ENCODE assay signal across 7 mouse cellular contexts in genomic region chr2:127655419-127655818, GRCm38 (mm10). TPM values are rescaled to one million over a fixed set of nuclear protein-coding genes. Genes with fewer than 3 reads are reported as not detected.
DNase-seq lines count a peak whose midpoint lies in the region; ATAC-seq and TF ChIP-seq lines count a peak whose summit lies in the region.

No protein-coding gene starts in this region.

- H3K27ac ChIP-seq in liver, adult 2 months (replicated peaks; ENCODE audit: insufficient read depth, low read depth, low read length): no peak overlapping the region
- no peak overlapping the region for H3K27ac ChIP-seq in liver, postnatal 0 days (ENCODE audit: low read depth)
- H3K27ac ChIP-seq in heart, postnatal 0 days (ENCODE audit: low read depth): no peak overlapping the region
- no peak overlapping the region for H3K27ac ChIP-seq in limb, embryonic 10.5 days
- H3K27ac ChIP-seq in stomach, embryonic 16.5 days (ENCODE audit: low read length): peak overlapping the region; percentile 55

- no peak for TF ChIP-seq EP300 in liver, postnatal 0 days (IDR thresholded peaks at IDR 0.05; ENCODE audit: low read depth)
- TF ChIP-seq EP300 in heart, postnatal 0 days (IDR thresholded peaks at IDR 0.05; ENCODE audit: low read depth): no peak

- 0 out of 2 replicates have a peak overlapping the region, but pooled peaks have one; percentile 5 for H3K4me3 ChIP-seq in liver, adult 2 months (ENCODE audit: insufficient read depth, low read depth, low read length)
- no peak overlapping the region for H3K4me3 ChIP-seq in liver, postnatal 0 days (ENCODE audit: low read depth, low read length)
- H3K4me3 ChIP-seq in heart, postnatal 0 days (ENCODE audit: low read depth, low read length): peak overlapping the region; percentile 51
- H3K4me3 ChIP-seq in limb, embryonic 10.5 days: peak overlapping the region; percentile 49
- H3K4me3 ChIP-seq in stomach, embryonic 16.5 days (replicated peaks; ENCODE audit: low read length): peak overlapping the region; percentile 47

- H3K4me1 ChIP-seq in liver, adult 2 months (ENCODE audit: control insufficient read depth, insufficient read depth, low read length): peaks cover 6% of the 10 kb centered on the region
- H3K4me1 ChIP-seq in liver, postnatal 0 days (ENCODE audit: insufficient read depth): peaks cover 5% of the 10 kb centered on the region; the same call in 1 of the 2 replicates
- H3K4me1 ChIP-seq in heart, postnatal 0 days (ENCODE audit: control insufficient read depth, insufficient read depth): 0 out of 2 replicates have a peak, but pooled peaks cover 6% of the 10 kb centered on the region
- peaks cover 14% of the 10 kb centered on the region for H3K4me1 ChIP-seq in limb, embryonic 10.5 days
- no peaks in the 10 kb centered on the region for H3K4me1 ChIP-seq in stomach, embryonic 16.5 days (ENCODE audit: control insufficient read depth, insufficient read depth, low read length)

- DNase-seq in liver, adult 2 months (ENCODE audit: extremely low read depth, low read depth, low spot score): no peak
- no peak for DNase-seq in liver, postnatal 0 days
- DNase-seq in heart, postnatal 0 days (ENCODE audit: low spot score): no peak
- peak; percentile 33 for DNase-seq in limb, embryonic 10.5 days (ENCODE audit: low spot score)
- no peak for DNase-seq in urinary bladder, postnatal 14 days (ENCODE audit: low spot score)
- DNase-seq in ovary, postnatal 14 days (ENCODE audit: low spot score): no peak

- H3K9me3 ChIP-seq in liver, postnatal 0 days (ENCODE audit: low read length): no peaks in the 10 kb centered on the region
- H3K9me3 ChIP-seq in heart, postnatal 0 days (replicated peaks; ENCODE audit: control insufficient read depth, low read length): no peaks in the 10 kb centered on the region
- no peaks in the 10 kb centered on the region for H3K9me3 ChIP-seq in limb, embryonic 10.5 days (replicated peaks)
- no peaks in the 10 kb centered on the region for H3K9me3 ChIP-seq in stomach, embryonic 16.5 days (replicated peaks; ENCODE audit: control insufficient read depth, low read length)

- ATAC-seq in liver, postnatal 0 days: no peak
- ATAC-seq in heart, postnatal 0 days (ENCODE audit: insufficient read depth, low read depth): no peak
- ATAC-seq in stomach, embryonic 16.5 days (ENCODE audit: insufficient read depth, low FRiP score): no peak

- no peak overlapping the region for H3K9ac ChIP-seq in liver, adult 2 months (ENCODE audit: low read depth, low read length)
- no peak overlapping the region for H3K9ac ChIP-seq in liver, postnatal 0 days (replicated peaks)
- no peak overlapping the region for H3K9ac ChIP-seq in heart, postnatal 0 days (replicated peaks; ENCODE audit: low read depth, low read length)
- peak overlapping the region; percentile 64; the same call in 1 of the 2 replicates for H3K9ac ChIP-seq in stomach, embryonic 16.5 days (ENCODE audit: low read length)

- WGBS in liver, adult 2 months: 8% methylated on average over 9 of the region's 9 CpGs
- 8% methylated on average over 9 of the region's 9 CpGs for WGBS in liver, postnatal 0 days (ENCODE audit: insufficient replicate concordance)
- WGBS in heart, postnatal 0 days: 16% methylated on average over 9 of the region's 9 CpGs
- 5% methylated on average over 9 of the region's 9 CpGs for WGBS in limb, embryonic 10.5 days
- WGBS in stomach, embryonic 16.5 days: 5% methylated on average over 9 of the region's 9 CpGs

- no peaks in the 10 kb centered on the region for H3K79me2 ChIP-seq in liver, adult 2 months (ENCODE audit: control insufficient read depth, insufficient read depth, low read length)

- no peak for TF ChIP-seq CTCF in liver, adult 2 months (IDR thresholded peaks at IDR 0.05; ENCODE audit: low read depth, low read length)
- TF ChIP-seq CTCF in liver, postnatal 0 days (IDR thresholded peaks at IDR 0.05; ENCODE audit: low read depth): no peak
- no peak for TF ChIP-seq CTCF in heart, postnatal 0 days (IDR thresholded peaks at IDR 0.05; ENCODE audit: low read depth)

- peaks cover 12% of the 10 kb centered on the region for H3K27me3 ChIP-seq in liver, adult 2 months (ENCODE audit: control insufficient read depth, insufficient read depth, low read length)
- peaks cover 45% of the 10 kb centered on the region for H3K27me3 ChIP-seq in liver, postnatal 0 days (ENCODE audit: insufficient read depth, low read length)
- peaks cover 54% of the 10 kb centered on the region for H3K27me3 ChIP-seq in heart, postnatal 0 days (ENCODE audit: control insufficient read depth, insufficient read depth, low read length)
- peaks cover 82% of the 10 kb centered on the region for H3K27me3 ChIP-seq in limb, embryonic 10.5 days (ENCODE audit: low read depth, poor library complexity, severe bottlenecking)
- peaks cover 38% of the 10 kb centered on the region for H3K27me3 ChIP-seq in stomach, embryonic 16.5 days (ENCODE audit: control insufficient read depth, insufficient read depth, low read length)

- H3K4me2 ChIP-seq in liver, postnatal 0 days (ENCODE audit: low read depth, low read length): no peak overlapping the region
- peak overlapping the region; percentile 82 for H3K4me2 ChIP-seq in heart, postnatal 0 days (ENCODE audit: low read depth, low read length)
- peak overlapping the region; percentile 23; the same call in 1 of the 2 replicates for H3K4me2 ChIP-seq in stomach, embryonic 16.5 days (ENCODE audit: low read depth, low read length)

- no peak for TF ChIP-seq POLR2A in liver, adult 2 months (IDR thresholded peaks at IDR 0.05; ENCODE audit: extremely low read depth, insufficient read depth, low read length)

- H3K36me3 ChIP-seq in liver, adult 2 months (ENCODE audit: control insufficient read depth, insufficient read depth, low read length): no peaks in the 10 kb centered on the region
- no peaks in the 10 kb centered on the region for H3K36me3 ChIP-seq in liver, postnatal 0 days (replicated peaks; ENCODE audit: insufficient read depth, low read length)
- no peaks in the 10 kb centered on the region for H3K36me3 ChIP-seq in heart, postnatal 0 days (replicated peaks; ENCODE audit: control insufficient read depth, insufficient read depth, low read length)
- no peaks in the 10 kb centered on the region for H3K36me3 ChIP-seq in limb, embryonic 10.5 days
- H3K36me3 ChIP-seq in stomach, embryonic 16.5 days (ENCODE audit: control insufficient read depth, insufficient read depth, low read length): no peaks in the 10 kb centered on the region

RNA-seq across cellular contexts. Expression of gene Mal, which starts 1.1 kb away (rescaled TPM):
- total RNA-seq in liver, adult 2 months (2014; rRNA removed): 0.34 and 0.65 TPM in 2 replicates
- polyA plus RNA-seq in liver, adult 2 months (2012; rRNA removed): 0.05 and 0.15 TPM in 2 replicates
- 0.23 and 0.24 TPM in 2 replicates for polyA plus RNA-seq in liver, postnatal 0 days (2015; fragmentation: Nextera tagmentation; extraction: Ambion mirVana)
- 8.2 and 11.3 TPM in 2 replicates for total RNA-seq in heart, postnatal 0 days (2014; rRNA removed; ENCODE audit: low replicate concordance)
- polyA plus RNA-seq in heart, postnatal 0 days (2015; fragmentation: Nextera tagmentation; extraction: Ambion mirVana): 1.7 and 2.5 TPM in 2 replicates
- polyA plus RNA-seq in limb, embryonic 10.5 days (2016; fragmentation: Nextera tagmentation; extraction: Ambion mirVana): 0.10 and 0.43 TPM in 2 replicates
- polyA plus RNA-seq in stomach, embryonic 16.5 days (2015; fragmentation: Nextera tagmentation; extraction: Ambion mirVana): 143 and 246 TPM in 2 replicates

Comparison
In these comparisons a context has a peak if more than half of its experiments do, and no peak if none do; other contexts are left out.
1. RNA of gene Mal, which starts 1.1 kb away (polyA plus RNA-seq): 143 to 246 TPM in stomach, embryonic 16.5 days; 1.7 to 2.5 TPM in heart, postnatal 0 days, 0.23 to 0.24 TPM in liver, postnatal 0 days, 0.10 to 0.43 TPM in limb, embryonic 10.5 days and 0.05 to 0.15 TPM in liver, adult 2 months; every median in the first group is over 10 times any median in the second.